Mouse (Mus musculus) G1E (cell line): Measurements from ENCODE around the gene Erc1. TPM values are rescaled to one million over a fixed set of nuclear protein-coding genes. Genes with fewer than 3 reads are reported as not detected.
A peak's percentile ranks its signal among the peaks of the same experiment; 100 is the strongest.
"Not testable (repeated sequence)": the region's sequence is repeated elsewhere in the genome, so short reads cannot be mapped to it uniquely, and the experiment has no call there.

ENCODE experiments used
- ATAC-seq: 2 replicates; pipeline ENCODE4 v1.8.0; 2016; ENCODE audit warnings: mild to moderate bottlenecking; ENCODE audit not compliant: insufficient number of reproducible peaks, poor library complexity, low FRiP score, severe bottlenecking; ENCODE audit errors: extremely low read depth
- DNase-seq: peaks from one replicate; pipeline ENCODE4 v3.0.0; 2012; ENCODE audit warnings: low spot score
- H3K27me3 ChIP-seq: 2 replicates; pipeline ENCODE4 v1.6.1; 2012; ENCODE audit warnings: mild to moderate bottlenecking, low read length, inconsistent platforms; ENCODE audit not compliant: insufficient read depth
- H3K36me3 ChIP-seq: replicated peaks from 2 replicates; pipeline ENCODE3; 2012; ENCODE audit warnings: mild to moderate bottlenecking, inconsistent platforms
- H3K4me1 ChIP-seq: 2 replicates; pipeline ENCODE4 v1.6.1; 2012; ENCODE audit warnings: low read depth, low read length, inconsistent platforms, mixed read lengths; ENCODE audit not compliant: insufficient read depth
- H3K4me3 ChIP-seq: 2 replicates; pipeline ENCODE4 v1.5.1; 2012; ENCODE audit warnings: low read depth, mild to moderate bottlenecking, inconsistent platforms, low read length, moderate library complexity, mixed read lengths
- H3K9me3 ChIP-seq: replicated peaks from 2 replicates; pipeline ENCODE4 v1.6.1; 2012; ENCODE audit warnings: inconsistent platforms
- CTCF ChIP-seq: IDR thresholded peaks from 2 replicates; pipeline ENCODE4 v1.5.1; 2012; ENCODE audit warnings: low read depth, low read length, inconsistent platforms, mixed read lengths
- GATA1 ChIP-seq: IDR thresholded peaks from 2 replicates; pipeline ENCODE4 v1.6.1; 2012; ENCODE audit warnings: borderline replicate concordance, low read length, inconsistent platforms, mixed read lengths
- GATA2 ChIP-seq: IDR thresholded peaks from 2 replicates; pipeline ENCODE4 v1.6.1; 2012; ENCODE audit warnings: low read depth, low read length, inconsistent platforms, borderline replicate concordance
- POLR2AphosphoS5 ChIP-seq: IDR thresholded peaks from 2 replicates; pipeline ENCODE4 v1.6.1; 2012; ENCODE audit warnings: low read depth, low read length, inconsistent platforms; ENCODE audit not compliant: insufficient replicate concordance
- TAL1 ChIP-seq: conservative IDR thresholded peaks from 2 replicates; pipeline ENCODE4 v1.6.1; 2012; ENCODE audit warnings: low read depth, low read length, inconsistent platforms, mixed read lengths
- polyA plus RNA-seq: library from polyadenylated mRNA; stranded (reverse); fragments of >175 nt; gene quantifications from 2 replicates; pipeline ENCODE4 v1.2.3, GENCODE M21; 2012
- total RNA-seq, 2 experiments: library from RNA; stranded (forward) in 1 of 2; stranded (reverse) in 1 of 2; fragments of 200-1000 nt in 1 of 2; fragments of >200 nt in 1 of 2; fragmentation: Nextera tagmentation in 1 of 2; gene quantifications; 2 replicates each; pipeline ENCODE4 v1.2.3; 2014 to 2017

The Erc1 gene
- total and polyA plus RNA-seq, 3 experiments: 2.9 to 21.4 (median 14.4) TPM

- Histone ChIP-seq H3K27me3 (no peaks in the 10 kb centered on the region), H3K4me1 (no peaks in the 10 kb centered on the region), H3K4me3 (no peak overlapping the region), H3K36me3 (peaks cover 11% of the 10 kb centered on the region), H3K9me3 (no peaks in the 10 kb centered on the region)
- TF ChIP-seq GATA2 (no peak), GATA1 (no peak), CTCF (no peak), TAL1 (no peak), POLR2AphosphoS5 (no peak)
- ATAC-seq (no peak), DNase-seq (no peak)
These were observed 32.5 kb downstream of the Erc1 start for GRCm38 (mm10) chr6:119815426-119815825.

- H3K9me3 ChIP-seq, H3K4me1 ChIP-seq, H3K27me3 ChIP-seq, DNase-seq, H3K4me3 ChIP-seq: not testable (repeated sequence)
- peak; percentile 49; the same call in 1 of the 2 replicates for ATAC-seq
- peaks cover 10% of the 10 kb centered on the region for H3K36me3 ChIP-seq
These were observed 34.9 kb downstream of the Erc1 start for GRCm38 (mm10) chr6:119813055-119813454.

GRCm38 (mm10) chr6:119808726-119809505, 39.1 kb downstream of the Erc1 start:
- TF ChIP-seq POLR2AphosphoS5: no peak
- TF ChIP-seq GATA2: no peak
- no peak for TF ChIP-seq TAL1
- no peak for TF ChIP-seq CTCF
- TF ChIP-seq GATA1: no peak
- H3K9me3 ChIP-seq: no peaks in the 10 kb centered on the region
- no peaks in the 10 kb centered on the region for H3K27me3 ChIP-seq
- H3K4me1 ChIP-seq: no peaks in the 10 kb centered on the region
- ATAC-seq (no peak), DNase-seq (no peak)
- no peak overlapping the region for H3K4me3 ChIP-seq
- peaks cover 6% of the 10 kb centered on the region for H3K36me3 ChIP-seq

- DNase-seq (no peak), ATAC-seq (no peak)
- TF ChIP-seq GATA2 (no peak), TAL1 (no peak), POLR2AphosphoS5 (no peak), CTCF (no peak), GATA1 (no peak)
- Histone ChIP-seq H3K4me1 (no peaks in the 10 kb centered on the region), H3K27me3 (no peaks in the 10 kb centered on the region), H3K36me3 (peaks cover 7% of the 10 kb centered on the region), H3K4me3 (no peak overlapping the region), H3K9me3 (no peaks in the 10 kb centered on the region)
These were observed 44.7 kb downstream of the Erc1 start for GRCm38 (mm10) chr6:119803239-119803638.

- no peaks in the 10 kb centered on the region for H3K27me3 ChIP-seq
- H3K4me1 ChIP-seq: no peaks in the 10 kb centered on the region
- H3K4me3 ChIP-seq: no peak overlapping the region
- no peak for TF ChIP-seq POLR2AphosphoS5
- TF ChIP-seq GATA1: no peak
- no peak for TF ChIP-seq TAL1
- TF ChIP-seq CTCF: no peak
- no peak for TF ChIP-seq GATA2
- no peaks in the 10 kb centered on the region for H3K9me3 ChIP-seq
- ATAC-seq (no peak), DNase-seq (no peak)
- peaks cover 19% of the 10 kb centered on the region for H3K36me3 ChIP-seq
These were observed 51.0 kb downstream of the Erc1 start for GRCm38 (mm10) chr6:119796911-119797486.

- no peaks in the 10 kb centered on the region for H3K9me3 ChIP-seq
- H3K4me1 ChIP-seq: no peaks in the 10 kb centered on the region
- TF ChIP-seq GATA1 (no peak), POLR2AphosphoS5 (no peak), CTCF (no peak), TAL1 (no peak), GATA2 (no peak)
- H3K27me3 ChIP-seq: no peaks in the 10 kb centered on the region
- DNase-seq: no peak
- peaks cover 15% of the 10 kb centered on the region for H3K36me3 ChIP-seq
- no peak overlapping the region for H3K4me3 ChIP-seq
- no peak for ATAC-seq
These were observed 51.7 kb downstream of the Erc1 start for GRCm38 (mm10) chr6:119796291-119796690.
